Mouse (Mus musculus) monocyte, adult 2 months (primary cell): ENCODE data around the gene Sema6b.

Experiments used
- DNase-seq, 2 experiments: peaks; one replicate each; pipeline ENCODE4 v3.0.0; 2022; ENCODE audit warnings: low spot score in 2 of 2, low read depth in 1 of 2

The Sema6b gene

DNA sequence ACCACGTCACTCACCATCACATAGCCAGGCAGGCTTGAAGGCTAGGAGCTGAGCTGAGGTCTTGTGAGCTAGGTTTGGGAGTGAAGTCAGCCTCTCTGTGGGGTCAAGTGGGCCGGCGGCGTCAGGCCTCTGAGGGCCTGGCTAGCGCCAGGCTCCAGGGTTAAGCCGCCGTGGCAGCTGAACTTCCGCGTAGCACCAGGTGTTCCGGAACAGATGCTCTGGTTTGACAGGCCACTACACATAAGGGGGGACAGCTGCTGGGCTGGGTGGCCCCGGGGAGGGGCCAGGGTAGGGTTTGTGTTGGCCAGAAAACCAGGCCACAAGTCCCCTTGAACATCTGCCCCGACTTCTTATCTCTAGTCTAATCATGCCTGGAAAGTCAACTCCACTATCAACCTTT is 7.3 kb upstream of the Sema6b start:
- no peak for DNase-seq

DNA sequence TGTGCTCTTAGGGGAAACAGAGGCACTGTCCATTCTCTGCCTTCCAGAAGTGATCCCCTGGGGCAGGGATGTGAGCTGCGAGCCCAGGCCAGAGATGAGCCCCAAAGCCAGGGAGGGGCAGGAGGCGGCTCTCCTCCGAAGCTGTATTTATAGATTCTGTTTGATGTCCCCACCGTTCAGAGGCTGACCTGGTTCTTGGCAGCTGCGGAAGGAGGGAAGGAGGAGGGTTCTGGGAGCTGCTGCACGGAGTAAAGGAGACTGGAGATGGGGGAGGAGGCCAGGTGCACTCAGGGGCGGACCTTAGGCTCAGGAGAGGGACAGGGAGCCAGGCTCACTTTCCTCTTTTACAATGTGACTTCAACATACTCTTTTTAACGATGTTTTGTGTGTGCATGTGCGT is 6.0 kb upstream of the Sema6b start:
- DNase-seq: no peak

DNA sequence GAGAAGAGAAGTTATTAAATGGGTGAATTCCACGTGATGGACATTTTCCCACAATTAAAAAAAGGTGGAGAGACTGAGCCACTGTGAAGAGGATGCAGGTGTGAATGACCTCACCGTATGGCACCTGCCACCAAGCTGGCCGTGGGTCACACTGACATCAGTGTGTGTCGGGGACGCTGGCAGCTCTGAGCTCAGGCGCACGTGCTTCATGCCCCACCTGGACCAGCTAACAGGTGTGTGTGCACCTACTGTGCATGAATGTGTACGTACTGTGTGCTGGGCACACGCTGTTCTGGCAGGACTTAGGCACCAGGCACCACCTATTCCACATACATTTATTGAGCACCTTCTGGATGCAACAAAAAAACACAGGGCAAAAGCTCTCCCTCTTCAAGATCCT is 4.4 kb upstream of the Sema6b start:
- no peak for DNase-seq

DNA sequence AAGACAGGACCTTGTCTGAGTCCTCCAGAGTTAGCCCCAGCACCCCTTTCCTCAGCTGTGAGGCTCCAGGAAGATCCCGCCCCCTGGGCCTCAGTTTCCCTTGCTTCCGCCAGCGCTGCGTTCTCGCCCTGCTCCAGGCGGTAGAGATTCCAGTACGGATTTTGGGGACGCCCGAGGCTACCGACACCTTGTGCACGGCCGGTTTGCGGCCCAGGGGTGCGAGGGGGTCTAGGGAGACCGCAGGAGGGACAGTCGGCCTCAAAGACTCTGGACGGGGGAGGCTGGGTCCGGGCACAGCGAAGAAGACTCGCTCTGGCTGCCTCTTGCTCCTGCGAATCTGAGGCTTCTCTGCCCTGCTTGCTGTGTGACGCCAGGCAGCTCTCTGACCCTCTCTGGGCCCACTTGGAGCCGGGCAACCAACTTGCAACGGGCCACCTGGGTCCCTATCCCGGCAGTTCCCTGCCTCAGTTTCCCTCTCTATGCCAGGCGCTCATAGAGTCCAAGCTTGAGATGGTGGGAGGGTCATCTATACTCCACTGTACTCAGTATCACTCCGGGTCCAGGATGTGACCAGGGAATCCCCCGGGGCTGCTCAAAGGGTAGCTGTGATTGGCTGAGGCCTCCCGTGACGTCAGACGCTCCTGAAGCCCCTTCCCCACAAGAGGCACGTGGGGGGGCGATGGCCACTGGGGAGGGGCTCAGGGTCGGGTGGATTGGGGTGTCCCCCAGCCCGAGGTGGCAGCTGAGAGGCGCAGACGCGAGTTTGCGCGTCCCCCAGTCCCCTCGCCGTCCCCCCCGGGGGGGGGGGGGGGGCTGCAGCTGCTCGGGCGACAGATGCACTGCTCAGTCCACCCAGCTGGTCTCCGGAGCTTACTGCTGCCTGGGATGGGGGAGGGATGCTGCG is 1.8 kb upstream of the Sema6b start:
- no peak for DNase-seq

DNA sequence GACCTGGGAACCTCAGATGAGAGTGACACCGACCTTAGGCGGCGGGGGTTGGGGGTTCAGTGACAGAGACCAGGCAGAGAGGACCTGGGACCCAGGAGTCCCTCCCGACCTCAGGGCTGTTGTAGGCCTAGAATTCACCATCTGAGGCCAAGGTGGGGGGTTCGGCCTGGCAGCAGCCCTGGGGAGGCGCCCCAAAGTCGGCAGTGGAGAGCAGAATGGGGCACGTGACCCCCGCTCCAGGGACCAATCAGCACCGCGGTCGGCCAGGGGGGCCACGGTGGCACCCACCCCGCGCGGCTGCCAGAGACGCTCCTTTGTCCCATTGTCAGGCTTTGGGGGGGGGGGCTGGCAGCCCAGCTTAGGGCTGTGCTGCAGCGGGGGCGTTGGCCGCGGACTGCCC is 788 bp downstream of the Sema6b start:
- no peak for DNase-seq

DNA sequence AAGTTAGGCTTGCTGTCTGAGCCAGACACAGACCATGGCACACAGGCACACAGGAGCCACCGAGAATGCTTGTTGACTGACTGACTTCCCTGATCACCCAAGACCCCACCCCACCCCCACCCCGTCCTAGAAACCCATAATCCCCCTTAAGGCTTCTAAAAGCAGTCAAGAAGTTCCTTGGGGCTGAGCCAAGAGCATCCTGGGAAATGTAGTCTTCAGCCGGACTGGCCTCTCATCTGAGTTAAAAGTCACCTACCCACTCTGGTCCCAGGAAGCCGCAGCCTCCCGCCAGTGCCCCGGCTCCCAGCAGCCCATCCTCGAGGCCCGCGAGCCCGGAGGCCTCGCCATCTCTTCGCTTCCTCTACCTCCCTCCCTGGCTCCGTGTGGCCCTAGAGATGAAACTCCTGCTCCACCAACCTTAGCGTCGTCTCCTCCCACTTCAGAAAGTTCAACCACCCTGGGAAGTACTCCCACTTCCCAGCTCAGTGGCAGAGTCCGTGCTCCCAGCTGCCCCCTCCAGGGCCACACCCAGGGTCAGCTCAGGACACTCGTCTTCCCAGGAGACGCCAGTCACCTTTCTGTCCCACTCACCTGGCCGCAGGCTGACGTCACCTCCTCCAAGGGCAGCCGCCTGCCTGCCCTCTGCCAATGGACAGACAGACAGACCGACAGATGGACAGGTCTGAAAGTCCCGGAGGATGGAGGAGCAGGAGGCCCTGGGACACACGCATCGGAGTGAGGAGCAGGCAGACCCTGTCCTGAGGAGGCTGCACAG is 2.1 kb downstream of the Sema6b start:
- DNase-seq: no peak

DNA sequence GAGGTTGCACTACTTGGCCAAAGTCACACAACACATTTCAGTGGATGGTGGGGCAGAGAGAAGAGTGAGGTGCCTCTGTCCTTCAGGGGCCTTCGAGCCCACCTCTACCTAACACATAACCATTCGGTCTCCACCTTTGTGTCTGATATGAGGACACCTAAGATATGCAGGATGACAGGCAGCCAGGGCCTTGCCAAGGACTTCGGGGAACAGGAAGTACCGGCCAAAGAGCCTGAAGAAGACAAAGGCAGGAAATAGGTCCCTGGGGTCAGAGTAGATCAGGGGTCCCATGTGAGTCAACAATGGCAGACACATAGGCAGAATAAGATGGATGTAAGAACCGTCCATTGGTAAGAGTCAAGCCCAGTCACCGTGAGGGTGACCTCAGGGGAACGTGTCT is 3.6 kb downstream of the Sema6b start:
- no peak for DNase-seq

DNA sequence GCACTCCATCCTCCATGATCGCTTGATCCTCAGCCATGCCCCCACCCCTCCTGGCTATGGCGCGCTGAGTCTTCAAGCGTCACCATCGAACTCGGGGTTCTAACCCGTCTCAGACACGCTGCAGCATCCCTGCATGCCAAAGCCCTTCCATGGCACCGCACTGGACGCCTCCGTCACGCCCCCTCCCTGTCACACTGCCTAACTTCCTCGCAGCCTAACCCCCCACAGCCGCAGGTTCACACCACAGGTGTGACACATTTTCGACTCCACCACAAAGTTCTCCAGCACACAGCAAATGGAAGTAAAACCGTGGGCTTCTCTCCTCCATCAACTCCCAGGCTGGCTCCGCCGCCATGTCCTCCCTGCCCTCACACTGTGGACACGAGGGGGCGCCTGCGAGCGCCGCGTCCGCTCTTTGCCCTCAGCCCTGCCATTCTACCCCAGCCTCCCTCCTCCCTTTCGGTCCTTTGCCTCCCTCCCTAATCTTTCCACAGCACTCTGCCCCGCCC is 5.6 kb downstream of the Sema6b start:
- peak; percentile 48 to 72 for DNase-seq

DNA sequence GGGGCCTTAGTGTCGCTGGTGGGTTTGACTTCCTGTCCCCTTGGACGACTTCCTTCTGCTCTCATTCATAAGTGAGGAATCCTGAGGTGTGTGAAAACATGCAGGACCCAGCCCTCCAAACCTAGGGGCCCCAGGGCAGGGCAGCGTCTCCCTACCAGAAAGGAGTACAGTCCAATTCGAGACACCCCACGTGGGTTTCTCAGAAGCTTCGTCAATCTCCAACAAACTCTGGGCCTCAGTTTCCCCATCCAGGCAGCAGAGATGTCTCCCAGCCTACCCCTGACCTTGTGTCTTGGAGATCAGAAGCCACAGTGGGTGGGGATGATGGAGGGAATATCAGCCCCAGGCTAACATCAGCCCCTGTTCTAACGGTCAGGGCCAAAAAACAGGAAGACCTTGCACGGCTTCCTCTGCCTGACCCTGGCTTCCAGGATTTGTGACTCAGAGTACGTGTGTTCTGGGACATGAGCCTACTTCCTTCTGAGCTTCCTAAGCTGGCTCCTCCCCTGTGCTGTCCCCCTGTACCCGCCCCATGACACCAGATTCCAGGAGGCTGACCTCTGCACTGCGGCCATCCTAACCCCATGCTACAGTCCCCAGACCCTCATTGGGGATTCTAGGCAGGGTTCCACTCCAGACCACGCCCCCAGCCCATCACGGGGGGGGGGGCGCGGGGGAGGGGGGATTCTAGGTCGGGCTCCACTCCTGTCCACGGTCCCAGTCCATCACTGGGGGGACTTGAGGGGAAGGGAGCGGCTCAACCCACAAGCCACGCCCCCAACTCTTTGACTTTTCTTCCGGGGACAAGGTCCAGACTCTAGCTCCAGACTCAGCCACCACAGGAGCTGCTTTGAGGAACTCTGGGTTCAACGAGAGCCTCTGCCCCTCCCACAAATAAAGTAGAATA is 6.4 kb downstream of the Sema6b start:
- peak; percentile 45 to 46 for DNase-seq

DNA sequence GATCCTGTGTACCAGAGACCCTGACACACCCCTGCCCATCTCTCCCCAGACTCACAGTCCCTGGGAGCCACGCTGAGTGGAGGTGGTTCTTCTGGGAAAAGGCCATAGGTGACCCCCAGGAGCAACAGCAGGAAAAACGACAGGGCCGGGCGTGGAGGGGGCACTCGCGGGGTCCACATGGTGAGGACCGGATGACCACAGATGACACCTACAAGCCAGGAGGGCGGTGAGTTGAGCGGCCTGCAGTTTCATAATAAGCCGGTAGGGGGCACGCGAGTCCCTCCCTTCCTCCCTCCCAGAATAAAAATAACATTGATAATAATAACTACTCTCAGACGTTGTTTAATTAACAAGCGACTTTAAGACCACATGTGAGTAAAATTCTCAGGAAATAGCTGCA is 7.5 kb downstream of the Sema6b start:
- peak; percentile 33 to 62 for DNase-seq

DNA sequence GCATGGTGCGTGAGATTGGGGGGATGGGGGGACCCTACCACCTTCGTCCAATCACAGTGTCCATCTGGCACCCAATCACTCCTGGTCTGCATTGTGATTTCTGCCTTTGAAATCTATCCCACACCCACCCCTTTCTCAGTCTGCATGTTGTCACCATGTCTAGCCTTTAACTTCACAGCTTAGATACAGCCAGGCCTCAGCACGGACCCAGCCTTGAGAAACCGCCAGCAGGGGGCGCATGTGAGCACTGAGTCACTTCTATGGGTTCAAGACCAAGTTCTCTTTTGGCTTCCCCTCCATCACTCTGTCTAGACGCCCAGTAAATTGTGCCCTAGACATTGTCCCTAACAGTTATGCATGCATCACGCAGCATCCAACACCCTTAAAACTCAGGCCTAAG is 8.3 kb downstream of the Sema6b start:
- DNase-seq: peak; percentile 42 to 69

DNA sequence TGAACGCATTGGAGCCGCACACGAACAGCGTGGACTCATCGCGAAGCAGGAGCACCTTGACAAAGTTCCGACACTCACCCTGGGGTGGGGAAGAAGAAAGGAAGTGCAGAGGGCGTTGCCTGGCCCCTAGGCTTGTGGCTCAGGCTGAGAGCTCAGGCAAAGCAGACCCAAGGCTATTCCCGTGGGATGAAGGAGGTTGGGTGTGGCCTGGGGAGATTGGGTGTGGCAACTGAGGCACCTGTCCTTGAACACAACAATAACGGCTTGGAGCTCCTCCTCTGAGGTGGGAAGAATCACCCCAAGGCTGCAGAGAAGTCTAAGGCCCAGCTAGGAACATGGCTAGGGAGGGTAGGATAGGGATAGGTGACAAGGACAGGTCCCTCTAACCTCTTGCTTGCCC is 9.0 kb downstream of the Sema6b start:
- DNase-seq: no peak

DNA sequence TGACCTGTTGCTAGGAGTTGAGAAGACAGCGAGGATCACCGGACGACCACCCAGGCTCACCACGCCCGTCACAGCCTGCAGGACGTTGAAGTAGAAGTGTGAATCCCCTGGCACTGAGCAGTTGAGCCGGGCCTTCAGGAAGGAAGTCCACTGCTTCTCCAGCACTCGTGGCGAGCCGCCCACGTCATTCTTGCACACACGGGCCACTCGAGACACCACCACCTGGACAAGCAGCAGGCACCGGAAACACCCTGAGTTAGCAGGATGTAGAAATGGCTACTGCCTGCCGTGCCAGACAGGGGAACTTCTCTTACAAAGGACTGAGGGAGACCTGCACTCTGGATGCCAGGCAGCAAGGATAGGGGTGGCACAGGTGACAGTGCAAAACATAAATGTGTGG is 11.9 kb downstream of the Sema6b start:
- no peak for DNase-seq

DNA sequence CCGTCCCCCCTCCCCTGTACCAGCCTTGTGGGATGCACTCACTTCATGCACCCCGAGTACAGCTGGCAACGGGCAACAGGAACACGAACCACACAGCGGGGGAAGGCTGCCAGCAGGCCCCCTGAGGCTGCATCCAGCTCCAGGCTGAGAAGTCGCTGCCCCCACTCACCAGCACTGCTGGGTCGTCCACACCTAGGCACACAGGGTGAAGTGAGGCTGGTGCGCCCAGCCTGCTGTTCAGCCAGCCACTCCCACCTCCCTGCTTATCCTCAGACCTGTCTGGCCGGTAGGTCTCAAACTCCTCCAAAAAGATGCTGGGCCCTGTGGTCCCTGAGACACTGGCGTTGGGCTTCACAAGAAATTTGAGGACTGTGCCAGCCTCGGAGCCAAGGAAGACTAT is 14.0 kb downstream of the Sema6b start:
- no peak for DNase-seq

DNA sequence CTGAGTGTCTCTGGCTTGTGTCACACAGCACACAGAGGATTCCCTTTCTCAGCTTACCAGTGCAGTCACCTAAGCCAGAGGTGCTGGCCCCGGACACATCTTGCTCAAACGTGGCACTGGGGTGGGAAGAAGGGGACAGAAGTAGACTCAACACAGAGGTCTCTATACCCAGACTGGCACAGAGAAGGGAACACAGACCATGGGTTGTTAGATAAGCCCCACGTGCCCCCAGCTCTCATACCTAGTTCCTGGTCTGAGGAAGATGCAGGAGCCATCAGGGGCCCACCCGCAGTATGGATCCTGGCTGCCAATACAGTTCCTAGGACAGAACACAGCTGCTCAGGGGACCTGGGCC is 14.9 kb downstream of the Sema6b start:
- DNase-seq: no peak

DNA sequence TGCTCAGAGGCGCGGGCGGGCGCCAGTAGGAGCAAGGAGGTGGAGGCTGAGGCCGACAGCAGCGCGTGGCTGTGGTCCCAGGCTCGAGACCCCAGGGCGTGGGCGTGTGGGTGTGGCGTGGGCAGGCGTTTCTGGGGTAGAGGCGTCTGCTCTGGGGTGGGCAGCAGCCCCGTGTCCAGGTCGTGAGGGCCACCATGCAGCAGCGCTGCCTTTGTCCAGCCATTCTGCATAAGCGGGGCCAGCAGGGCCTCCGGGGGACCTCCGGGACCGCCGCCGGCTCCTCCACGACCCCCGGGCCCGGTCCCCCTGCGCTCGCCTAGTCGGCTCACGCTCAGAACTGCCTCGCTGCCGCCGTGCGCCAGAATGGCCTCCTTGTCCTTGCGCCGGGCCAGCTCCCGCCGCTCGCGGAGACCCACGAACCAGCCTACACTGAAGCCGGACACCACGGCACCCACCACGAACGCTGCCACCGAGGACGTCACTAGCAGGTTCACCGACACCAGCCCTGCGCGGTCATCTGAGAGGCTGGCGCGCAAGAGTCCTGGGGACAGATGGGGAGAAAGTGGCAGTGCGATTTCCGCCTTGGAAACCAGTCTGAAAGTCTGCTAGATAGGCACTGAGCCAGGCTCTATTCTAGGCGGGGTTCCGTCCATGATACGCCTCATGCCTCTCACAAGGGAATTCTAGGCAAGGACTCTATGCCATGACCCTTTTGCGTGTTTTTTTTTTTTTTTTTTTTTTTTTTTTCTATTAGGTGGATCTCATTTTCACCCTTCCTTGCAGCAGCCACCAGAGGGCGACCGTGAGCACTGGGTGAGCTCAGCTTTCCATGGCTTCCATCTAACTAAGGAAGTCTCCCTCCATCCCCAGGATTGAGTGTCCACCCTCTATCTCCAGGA is 15.5 kb downstream of the Sema6b start:
- no peak for DNase-seq

DNA sequence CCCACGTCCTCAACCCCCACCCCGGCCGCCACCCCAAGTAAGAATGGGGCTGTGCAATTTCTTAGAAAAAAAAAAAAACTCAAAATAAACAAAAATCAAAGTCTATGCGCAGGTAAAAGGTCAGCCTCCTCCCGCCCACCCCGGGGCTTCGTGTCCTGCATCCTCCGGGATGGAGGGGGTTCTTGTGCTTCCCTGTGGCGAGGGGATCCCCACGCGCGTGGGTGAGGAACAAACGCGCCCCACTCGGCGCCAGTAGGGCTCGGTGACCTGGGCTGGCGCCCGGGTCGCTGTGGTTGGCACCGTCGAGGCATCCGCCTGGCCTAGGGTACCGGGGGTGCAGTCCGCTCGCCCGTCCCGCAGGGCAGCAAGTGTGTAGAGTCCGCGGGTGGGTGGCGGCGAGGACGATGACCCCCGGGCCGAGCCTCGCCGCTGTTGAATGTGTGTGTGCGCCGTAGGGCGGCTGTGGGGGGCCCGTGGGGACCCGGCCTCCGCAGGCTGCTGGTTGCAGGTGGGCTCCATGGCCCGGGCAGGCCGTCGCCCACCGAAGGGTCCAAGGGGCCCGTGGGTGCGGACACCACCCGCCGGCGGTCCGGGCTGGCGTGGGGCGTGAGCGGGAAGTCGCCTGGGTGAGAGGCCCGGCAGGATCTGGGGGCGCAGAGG is 16.3 kb downstream of the Sema6b start:
- no peak for DNase-seq

DNA sequence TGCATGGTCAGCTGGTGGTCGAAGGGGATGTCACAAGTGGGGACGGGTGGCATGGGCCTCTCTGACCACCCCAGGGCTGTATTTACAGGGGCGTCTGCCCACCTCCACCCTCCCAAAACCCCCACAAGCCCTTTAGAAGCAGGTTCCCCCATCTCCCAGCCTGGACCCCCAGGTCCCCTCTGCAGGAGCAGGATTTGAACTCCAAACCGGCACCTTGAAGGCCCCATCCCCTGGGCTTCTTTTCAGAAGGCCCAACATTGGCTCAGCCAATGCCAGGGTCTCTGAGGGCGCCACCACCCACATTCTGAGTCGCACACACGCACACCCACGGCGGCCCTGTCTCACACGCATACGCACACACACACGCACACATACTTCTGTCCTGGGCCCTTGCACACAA is 17.0 kb downstream of the Sema6b start:
- no peak for DNase-seq

DNA sequence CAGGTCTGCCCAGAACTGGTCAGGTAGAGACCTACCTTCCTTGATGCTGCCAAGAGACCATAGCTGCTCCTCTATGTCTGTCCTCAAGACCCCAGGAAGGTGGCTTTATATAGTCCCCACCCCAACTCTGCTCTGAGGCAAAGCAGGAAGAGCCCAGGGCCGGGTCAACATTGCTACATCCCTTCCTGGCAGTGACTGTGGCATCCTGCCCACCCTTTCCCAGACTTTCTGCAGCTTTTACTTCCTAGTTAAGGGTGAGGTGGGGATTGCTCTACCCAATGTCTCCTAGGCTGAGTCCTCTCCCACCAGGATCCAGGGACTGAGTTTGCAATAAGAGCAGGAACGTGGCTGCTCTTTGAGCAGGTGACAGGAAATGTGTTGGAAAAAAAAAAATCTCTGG is 18.3 kb downstream of the Sema6b start, which contains the start of gene Lrg1:
Gene Lrg1, minus strand, starts transcription at position 176 of the 400 bp plus-strand sequence.
- DNase-seq: no peak
